ENCODE assay signal across 9 mouse cellular contexts in genomic region chr4:129124652-129125146, GRCm38 (mm10). TPM values are rescaled to one million over a fixed set of nuclear protein-coding genes. Genes with fewer than 3 reads are reported as not detected.
DNase-seq lines count a peak whose midpoint lies in the region; ATAC-seq lines count a peak whose summit lies in the region.
"Had no signal": no experiment of that assay in that cellular context is flagged by ENCODE, and none has a peak within 500 bp of the region (broad histone marks: within the 10 kb centered on the region; RNA-seq: fewer than 3 reads in every experiment).

No protein-coding gene starts in this region.

- ATAC-seq in frontal cortex, adult (ENCODE audit: low TSS enrichment), result no peak
- no peak for ATAC-seq in limb, embryonic 11.5 days (ENCODE audit: insufficient number of reproducible peaks, low FRiP score, low TSS enrichment, low read depth)

- peaks cover 14% of the 10 kb centered on the region for H3K4me1 ChIP-seq in limb, embryonic 11.5 days (ENCODE audit: control insufficient read depth, insufficient read depth, low read length)

- DNase-seq in frontal cortex, postnatal 10 days (ENCODE audit: low spot score in 2 of 2), result peak; percentile 68 to 77
- DNase-seq in testis, postnatal 10 days (ENCODE audit: low spot score), result peak; percentile 61
- no peak for DNase-seq in testis, postnatal 14 days (ENCODE audit: low spot score)
- DNase-seq in limb, embryonic 11.5 days (ENCODE audit: low spot score), result no peak
- no peak for DNase-seq in c-Kit-positive CD71-positive TER-119-positive erythroid progenitor cells, embryonic 14.5 days (ENCODE audit: low spot score)
- no peak for DNase-seq in kidney, adult 18-20 months
- DNase-seq in thymus, adult 18-20 months, result no peak

- WGBS in limb, embryonic 11.5 days, result 7% methylated on average over 13 of the region's 13 CpGs

- H3K36me3 ChIP-seq in limb, embryonic 11.5 days (ENCODE audit: control insufficient read depth, insufficient read depth, low read length), result no peaks in the 10 kb centered on the region

- peaks cover 39% of the 10 kb centered on the region for H3K27me3 ChIP-seq in limb, embryonic 11.5 days (ENCODE audit: control insufficient read depth, insufficient read depth, low read length)

- no peak overlapping the region for H3K27ac ChIP-seq in limb, embryonic 11.5 days (replicated peaks; ENCODE audit: low read depth, low read length)
- H3K27ac ChIP-seq: macrophage had no signal

- no peaks in the 10 kb centered on the region for H3K9me3 ChIP-seq in limb, embryonic 11.5 days (ENCODE audit: control insufficient read depth, low read length)

- H3K9ac ChIP-seq in limb, embryonic 11.5 days (ENCODE audit: low read length), result no peak overlapping the region

- H3K4me3 ChIP-seq in limb, embryonic 11.5 days (ENCODE audit: low read depth, low read length), result no peak overlapping the region

- 0 out of 2 replicates have a peak overlapping the region, but pooled peaks have one; percentile 14 for H3K4me2 ChIP-seq in limb, embryonic 11.5 days (ENCODE audit: low read depth, severe bottlenecking)

RNA-seq across cellular contexts. Expression of gene Hpca, which starts 2.9 kb away (rescaled TPM):
- 0.19 and 0.23 TPM in 2 replicates for polyA plus RNA-seq in limb, embryonic 11.5 days (2014; fragmentation: Nextera tagmentation; extraction: Ambion mirVana)
- polyA plus RNA-seq: macrophage had no signal

RNA-seq across cellular contexts. Expression of gene Fndc5, which starts 12.1 kb away (rescaled TPM):
- polyA plus RNA-seq in limb, embryonic 11.5 days (2014; fragmentation: Nextera tagmentation; extraction: Ambion mirVana), result 3.7 and 4.5 TPM in 2 replicates
- polyA plus RNA-seq: macrophage had no signal

RNA-seq across cellular contexts. Expression of gene Tmem54, which starts 19.4 kb away (rescaled TPM):
- 4.3 and 4.6 TPM in 2 replicates for polyA plus RNA-seq in limb, embryonic 11.5 days (2014; fragmentation: Nextera tagmentation; extraction: Ambion mirVana)
- polyA plus RNA-seq: macrophage had no signal

Comparison
In these comparisons a context has a peak if more than half of its experiments do, and no peak if none do; other contexts are left out.
1. DNase-seq: peak in frontal cortex, postnatal 10 days (2 of 2) and testis, postnatal 10 days (single experiment); none in testis, postnatal 14 days (single experiment), limb, embryonic 11.5 days (single experiment), c-Kit-positive CD71-positive TER-119-positive erythroid progenitor cells, embryonic 14.5 days (single experiment), kidney, adult 18-20 months (single experiment) and thymus, adult 18-20 months (0 of 2).